Mouse (Mus musculus) heart, adult 2 months (tissue): ENCODE results near the gene Mnt.

Experiments used
- CTCF ChIP-seq: fragments of 200-600 bp; IDR thresholded peaks from 2 replicates; pipeline ENCODE4 v1.8.1; 2022; ENCODE audit warnings: antibody characterized with exemption, mild to moderate bottlenecking, moderate library complexity
- EP300 ChIP-seq: fragments of 200-500 bp; IDR thresholded peaks from 2 replicates; pipeline ENCODE4 v1.6.1; 2011; ENCODE audit warnings: low read depth, low read length, control low read depth; ENCODE audit not compliant: insufficient read depth
- POLR2A ChIP-seq: fragments of 200-500 bp; IDR thresholded peaks from 2 replicates; pipeline ENCODE4 v1.6.1; 2011; ENCODE audit warnings: mild to moderate bottlenecking, low read depth, low read length, control low read depth; ENCODE audit not compliant: insufficient read depth

DNA sequence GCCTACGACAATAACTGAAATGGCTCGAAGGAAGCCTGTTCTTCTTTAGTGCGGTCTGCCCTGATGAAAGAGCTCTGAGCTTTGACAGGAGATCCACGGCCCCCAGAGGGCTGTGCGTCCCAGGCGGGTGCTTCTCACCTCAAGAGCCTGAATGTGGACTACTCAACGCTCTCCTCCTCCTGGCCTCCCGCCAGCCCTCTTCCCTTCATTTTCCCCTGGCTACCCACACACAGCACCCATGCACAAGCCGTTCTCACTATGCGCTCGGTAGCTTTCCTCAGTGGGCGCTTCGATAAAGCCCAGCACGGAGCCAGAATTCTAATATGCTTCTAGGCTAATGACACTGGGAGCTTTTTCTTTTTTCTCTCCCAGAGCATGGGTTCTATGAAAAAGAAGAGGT lies 51.3 kb downstream of the Mnt start:
- TF ChIP-seq POLR2A (no peak), CTCF (no peak), EP300 (no peak)
